Mouse (Mus musculus) sigmoid colon, adult 10 weeks (tissue): ENCODE results near the gene Mpl. TPM values are rescaled to one million over a fixed set of nuclear protein-coding genes. Genes with fewer than 3 reads are reported as not detected.

Experiments used
- polyA plus RNA-seq: library from polyadenylated mRNA; stranded (reverse); fragments of 350-450 nt; fragmentation: Illumina TruSeq; extraction: RNeasy Lipid Tissue Mini Kit (QIAGEN cat#74804); gene quantifications from one replicate; pipeline ENCODE4 v1.2.3, GENCODE M21; 2014; ENCODE audit warnings: low read depth, low replicate concordance

Mpl gene
- not detected for polyA plus RNA-seq

DNA sequence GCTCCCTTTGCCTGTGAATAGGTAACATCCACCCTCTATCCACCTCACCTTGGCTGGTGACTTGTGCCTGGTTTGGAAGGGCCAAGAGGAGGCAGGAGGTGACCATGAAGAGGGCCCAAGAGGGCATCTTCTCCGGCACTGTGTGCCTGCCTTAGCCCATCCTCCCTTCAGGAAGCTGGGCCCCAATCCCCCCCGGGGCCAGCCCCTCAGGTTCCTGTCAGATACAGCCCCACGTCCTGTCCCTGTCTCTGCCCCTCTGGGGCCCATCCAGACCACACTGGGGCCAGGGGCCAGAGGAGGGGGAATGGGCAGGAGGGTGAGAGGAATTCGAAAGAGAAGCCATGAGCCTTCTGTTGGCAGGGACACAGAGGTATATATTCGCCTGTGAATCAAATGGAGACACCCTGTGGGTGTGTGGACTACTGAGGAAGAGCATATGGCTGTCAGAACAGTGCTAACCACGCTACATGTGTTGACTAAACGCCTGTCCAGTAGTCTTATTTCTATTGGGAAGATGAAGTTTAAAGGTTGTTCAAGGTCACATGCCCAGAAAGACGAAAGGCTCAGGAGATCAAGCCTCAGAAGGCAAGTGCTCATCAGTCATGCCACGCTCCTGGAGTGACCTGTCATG is at the start of gene Mpl:
Gene Mpl (minus strand): TSS at position 169 of the 631 bp plus-strand sequence.

DNA sequence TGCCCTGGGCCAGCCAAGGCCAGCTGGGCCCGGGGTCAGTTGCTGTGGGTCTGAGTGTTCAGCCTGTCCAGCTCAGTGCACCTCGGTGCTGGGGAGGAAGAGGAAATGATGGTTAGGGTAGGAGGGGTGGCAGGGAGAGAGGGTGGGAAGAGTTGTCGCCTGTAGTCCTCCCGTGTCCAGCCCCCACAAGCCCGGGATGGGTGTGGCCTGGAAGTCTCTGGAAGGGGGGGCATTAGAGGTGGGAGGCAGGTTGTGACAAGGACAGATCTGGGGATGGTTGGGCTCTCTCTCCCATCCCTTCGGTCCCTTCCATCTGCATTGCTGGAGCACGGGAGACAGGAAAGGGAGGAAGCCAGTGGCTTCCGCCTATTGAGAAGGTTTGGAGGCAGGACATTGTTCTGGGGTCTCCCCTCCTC is 32.4 kb upstream of the Mpl start, which contains the start of gene Tie1:
Gene Tie1 (minus strand): TSS at position 345 of the 416 bp plus-strand sequence.

DNA sequence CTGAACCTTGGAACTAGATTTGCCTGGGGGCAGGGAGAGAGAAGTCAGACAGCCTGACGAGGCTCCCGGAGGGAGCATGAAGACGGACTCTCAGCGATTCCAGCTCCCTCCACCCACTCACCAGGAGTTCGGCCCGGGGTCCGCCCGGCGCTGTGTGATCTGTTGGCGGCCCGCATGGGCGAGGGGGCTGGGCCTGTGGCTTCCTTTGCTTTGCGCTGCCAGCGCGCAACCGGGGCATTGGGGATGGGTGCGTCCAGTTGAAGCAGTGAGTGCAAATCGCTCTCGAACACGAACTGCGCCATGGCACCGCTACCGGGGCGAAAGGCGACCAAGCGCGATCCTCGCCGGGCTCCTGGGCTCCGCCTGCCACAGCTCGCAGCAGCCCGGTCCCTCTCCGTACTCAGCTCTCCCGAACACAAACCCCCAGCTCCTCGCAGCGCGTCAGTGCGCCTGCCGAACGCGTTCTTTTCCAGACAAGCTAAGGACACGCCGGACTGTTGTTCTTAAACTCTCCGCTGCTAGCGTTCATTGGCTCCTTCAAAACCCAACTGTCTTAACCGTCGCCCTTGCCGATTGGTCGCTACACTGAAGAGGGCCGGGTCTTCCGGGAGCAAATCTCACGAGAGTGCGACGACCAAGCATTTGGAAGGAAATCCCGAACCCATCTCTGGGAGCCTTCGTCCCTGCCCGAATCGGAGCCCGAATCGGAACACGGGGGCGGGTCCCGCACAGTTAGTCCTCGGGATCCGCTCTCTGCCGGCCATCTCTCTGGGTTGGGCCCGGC is 20.3 kb downstream of the Mpl start, which contains the start of gene Cdc20:
Gene Cdc20 (minus strand): TSS at position 533 of the 784 bp plus-strand sequence.

DNA sequence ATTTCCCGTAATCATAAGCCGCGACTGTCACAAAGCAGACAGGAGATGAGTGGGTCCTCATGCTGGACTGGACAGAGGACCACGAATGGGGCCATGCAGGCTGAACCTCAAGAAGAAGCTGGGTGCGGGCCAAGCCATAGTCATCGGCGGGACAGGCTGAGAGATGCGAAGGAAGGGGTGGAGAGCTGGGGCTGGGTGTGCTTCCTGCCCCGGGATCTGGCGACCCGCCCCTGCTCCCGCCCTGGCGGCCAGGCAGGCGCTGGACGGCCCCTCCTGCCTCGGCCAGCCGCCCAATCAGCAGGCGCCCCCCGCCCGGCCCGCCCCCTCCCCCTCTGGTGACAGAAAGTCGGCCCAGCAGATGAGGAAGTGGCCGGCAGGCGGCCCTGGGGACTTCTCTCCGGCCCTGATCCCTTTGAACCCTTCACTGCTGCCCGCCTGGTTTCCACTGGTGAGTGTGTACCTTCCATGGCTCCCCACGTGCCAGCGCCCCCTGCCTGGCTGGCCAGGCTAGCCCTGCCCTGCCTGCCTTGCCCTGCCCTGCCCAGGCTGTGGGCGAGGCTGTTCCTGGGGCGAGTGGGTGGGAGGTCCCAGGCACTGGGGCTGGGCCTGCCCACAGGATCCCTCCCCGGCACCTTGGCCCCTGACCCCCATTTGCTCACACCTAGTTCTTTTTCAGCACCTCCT is 29.4 kb downstream of the Mpl start, which contains the start of gene Elovl1:
Gene Elovl1 (plus strand): TSS at position 326 of the 684 bp plus-strand sequence.

DNA sequence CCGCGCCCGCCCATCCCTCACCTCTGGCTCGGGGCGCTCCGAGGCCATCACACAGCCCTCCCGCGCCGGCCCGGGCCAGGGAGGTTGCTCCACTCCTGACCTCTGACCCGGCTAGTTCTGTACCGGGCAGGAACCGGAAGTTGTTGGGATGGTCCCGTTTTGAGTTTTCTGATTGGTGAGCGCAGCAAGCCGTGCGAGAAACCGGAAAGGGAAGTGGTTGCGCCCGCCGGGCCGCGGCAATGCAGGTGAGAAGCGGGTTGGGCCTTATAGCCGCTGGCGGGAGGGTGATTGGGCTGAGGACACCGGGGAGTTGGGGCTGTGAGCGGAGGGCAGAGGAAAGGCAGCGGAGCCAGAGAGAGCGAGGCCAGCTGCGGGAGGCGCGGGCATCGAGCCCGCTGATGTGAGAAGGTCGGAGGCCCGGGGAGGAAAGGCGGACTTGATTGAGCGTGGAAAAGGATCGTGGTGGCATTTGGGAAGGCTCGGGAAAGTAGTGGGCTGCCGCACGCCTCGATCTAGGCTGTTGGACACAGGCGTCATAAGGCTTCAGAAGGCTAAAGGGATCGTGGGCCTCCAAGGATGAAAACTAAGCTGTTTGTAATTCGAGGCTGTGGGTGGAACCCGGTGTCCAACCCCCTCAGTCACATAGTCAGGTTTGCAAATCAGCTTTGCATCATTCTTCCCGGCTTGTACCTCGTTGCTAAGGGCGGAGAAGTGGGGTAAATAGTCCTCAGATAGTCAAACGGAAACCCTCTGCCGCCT is 48.0 kb downstream of the Mpl start, which contains the start of the genes Szt2 and Med8:
Gene Szt2 (minus strand): TSS at position 132 of the 759 bp plus-strand sequence.
Gene Med8 (plus strand): TSS at position 196 of the 759 bp plus-strand sequence.

Other genes starting within 250 kb of the Mpl start
- 6.0 TPM for gene Ptprf, start 166.1 kb downstream of the Mpl start, polyA plus RNA-seq
- gene Szt2, start 48.2 kb downstream of the Mpl start, polyA plus RNA-seq = 2.6 TPM
- gene Med8, start 48.2 kb downstream of the Mpl start, polyA plus RNA-seq = 52.9 TPM
- 33.0 TPM for gene Elovl1, start 29.4 kb downstream of the Mpl start, polyA plus RNA-seq
- gene Cdc20, start 20.2 kb downstream of the Mpl start, polyA plus RNA-seq = 0.88 TPM
- gene Tie1, start 32.5 kb upstream of the Mpl start, polyA plus RNA-seq = 0.60 TPM
- 17.1 TPM for gene 2610528J11Rik, start 69.5 kb upstream of the Mpl start, polyA plus RNA-seq
- gene Tmem125, start 86.5 kb upstream of the Mpl start, polyA plus RNA-seq = 3.1 TPM
- not detected for gene Cfap57, start 163.3 kb upstream of the Mpl start, polyA plus RNA-seq
- 20.9 TPM for gene Ebna1bp2, start 163.3 kb upstream of the Mpl start, polyA plus RNA-seq
- gene Olfr62, start 201.4 kb upstream of the Mpl start, polyA plus RNA-seq = not detected
- not detected for gene Olfr1342, start 235.2 kb upstream of the Mpl start, polyA plus RNA-seq
- not detected for gene Olfr1341, start 246.0 kb upstream of the Mpl start, polyA plus RNA-seq